Mouse (Mus musculus) thymus, adult 2 months (tissue): ENCODE data around the gene Ntm.

Source experiments
- CTCF ChIP-seq: fragments of 200-500 bp; IDR thresholded peaks from 2 replicates; pipeline ENCODE4 v1.5.1; 2012; ENCODE audit warnings: mild to moderate bottlenecking, control low read depth, low read length, moderate library complexity, borderline replicate concordance; ENCODE audit not compliant: control insufficient read depth, poor library complexity, insufficient read depth; ENCODE audit errors: extremely low read depth
- POLR2A ChIP-seq: fragments of 200-500 bp; IDR thresholded peaks from 2 replicates; pipeline ENCODE4 v1.6.1; 2012; ENCODE audit warnings: mild to moderate bottlenecking, low read length, control low read depth, moderate library complexity; ENCODE audit not compliant: control insufficient read depth, poor library complexity, insufficient read depth; ENCODE audit errors: extremely low read depth

GRCm38 (mm10) chr9:29238973-29239372, 724.0 kb downstream of the Ntm start:
- TF ChIP-seq CTCF = no peak
- TF ChIP-seq POLR2A = no peak
